ENCODE assay signal across 28 mouse cellular contexts in the genomic region with DNA sequence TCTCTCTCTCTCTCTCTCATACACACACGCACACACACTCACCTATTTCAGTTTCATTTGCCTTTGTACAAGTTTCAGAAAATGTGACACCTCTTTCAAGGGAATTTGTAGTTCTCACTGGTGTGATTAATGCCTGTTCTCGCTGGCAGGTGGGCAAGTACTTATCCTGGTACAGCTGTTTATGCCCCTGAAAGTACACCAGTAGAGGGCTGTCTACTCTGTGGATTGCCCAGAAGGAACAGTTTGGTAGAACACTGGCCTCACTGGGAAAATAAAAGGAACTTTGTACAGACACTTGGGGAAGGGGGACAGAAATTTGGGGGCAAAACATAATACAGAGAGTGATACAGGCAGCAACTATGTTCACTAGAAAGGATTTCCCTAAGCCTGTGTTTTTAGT. TPM values are rescaled to one million over a fixed set of nuclear protein-coding genes. Genes with fewer than 3 reads are reported as not detected.
A peak's percentile ranks its signal among the peaks of the same experiment; 100 is the strongest.
DNase-seq lines count a peak whose midpoint lies in the region; ATAC-seq and TF ChIP-seq lines count a peak whose summit lies in the region.
"Had no signal": no experiment of that assay in that cellular context is flagged by ENCODE, and none has a peak within 500 bp of the region (broad histone marks: within the 10 kb centered on the region; RNA-seq: fewer than 3 reads in every experiment).

No protein-coding gene starts in this region.

- TF ChIP-seq POLR2A in MEL (IDR thresholded peaks at IDR 0.05; ENCODE audit: control insufficient read depth in 1 of 2, insufficient read depth in 1 of 2, low read depth in 1 of 2, low read length in 2 of 2, poor library complexity in 1 of 2) = no peak

- TF ChIP-seq EP300 in liver, postnatal 0 days (IDR thresholded peaks at IDR 0.05; ENCODE audit: low read depth) = no peak
- no peak for TF ChIP-seq EP300 in MEL (IDR thresholded peaks at IDR 0.05; ENCODE audit: low read depth in 1 of 2, low read length in 2 of 2)

- H3K4me1 ChIP-seq in intestine, postnatal 0 days (replicated peaks; ENCODE audit: control insufficient read depth, insufficient read depth, low read length) = no peaks in the 10 kb centered on the region
- no peaks in the 10 kb centered on the region for H3K4me1 ChIP-seq in intestine, embryonic 15.5 days (replicated peaks)
- H3K4me1 ChIP-seq in liver, postnatal 0 days (ENCODE audit: insufficient read depth) = no peaks in the 10 kb centered on the region
- no peaks in the 10 kb centered on the region for H3K4me1 ChIP-seq in liver, embryonic 12.5 days
- no peaks in the 10 kb centered on the region for H3K4me1 ChIP-seq in MEL (ENCODE audit: control insufficient read depth in 1 of 2, insufficient read depth in 2 of 2, low read length in 2 of 2)
- H3K4me1 ChIP-seq: embryonic facial prominence, embryonic 10.5 days; heart, embryonic 15.5 days; hindbrain, embryonic 12.5 days; limb, embryonic 13.5 days; megakaryocyte, embryonic 14.5 days; midbrain, embryonic 15.5 days had no signal

- H3K4me3 ChIP-seq in intestine, postnatal 0 days (ENCODE audit: low read depth, low read length) = no peak overlapping the region
- H3K4me3 ChIP-seq in intestine, embryonic 15.5 days (replicated peaks) = no peak overlapping the region
- no peak overlapping the region for H3K4me3 ChIP-seq in liver, postnatal 0 days (ENCODE audit: low read depth, low read length)
- H3K4me3 ChIP-seq in liver, embryonic 12.5 days = no peak overlapping the region
- no peak overlapping the region for H3K4me3 ChIP-seq in MEL (ENCODE audit: control insufficient read depth in 1 of 2, insufficient read depth in 1 of 2, low read depth in 2 of 2, low read length in 2 of 2)
- H3K4me3 ChIP-seq: embryonic facial prominence, embryonic 10.5 days; heart, embryonic 15.5 days; hindbrain, embryonic 12.5 days; limb, embryonic 13.5 days; megakaryocyte, embryonic 14.5 days; midbrain, embryonic 15.5 days had no signal

- no peak overlapping the region for H3K9ac ChIP-seq in intestine, postnatal 0 days (ENCODE audit: low read depth, low read length)
- no peak overlapping the region for H3K9ac ChIP-seq in intestine, embryonic 15.5 days
- H3K9ac ChIP-seq in liver, postnatal 0 days (replicated peaks) = no peak overlapping the region
- no peak overlapping the region for H3K9ac ChIP-seq in liver, embryonic 12.5 days
- no peak overlapping the region for H3K9ac ChIP-seq in MEL (ENCODE audit: control insufficient read depth, low read depth, low read length, poor library complexity, severe bottlenecking)
- H3K9ac ChIP-seq: heart, embryonic 15.5 days; hindbrain, embryonic 12.5 days; limb, embryonic 13.5 days; liver, embryonic 14.5 days; midbrain, embryonic 15.5 days had no signal

- no peaks in the 10 kb centered on the region for H3K79me2 ChIP-seq in MEL (ENCODE audit: control insufficient read depth, insufficient read depth, low read length, poor library complexity)

- H3K27me3 ChIP-seq in intestine, postnatal 0 days (replicated peaks; ENCODE audit: control insufficient read depth, insufficient read depth, low read length) = no peaks in the 10 kb centered on the region
- H3K27me3 ChIP-seq in intestine, embryonic 15.5 days (replicated peaks) = no peaks in the 10 kb centered on the region
- no peaks in the 10 kb centered on the region for H3K27me3 ChIP-seq in liver, postnatal 0 days (ENCODE audit: insufficient read depth, low read length)
- no peaks in the 10 kb centered on the region for H3K27me3 ChIP-seq in liver, embryonic 12.5 days (replicated peaks)
- no peaks in the 10 kb centered on the region for H3K27me3 ChIP-seq in MEL (ENCODE audit: control insufficient read depth in 1 of 2, insufficient read depth in 2 of 2, low read length in 2 of 2)
- H3K27me3 ChIP-seq: heart, embryonic 15.5 days; hindbrain, embryonic 12.5 days; limb, embryonic 13.5 days; midbrain, embryonic 15.5 days had no signal

- ATAC-seq in intestine, postnatal 0 days = no peak
- ATAC-seq in intestine, embryonic 15.5 days = no peak
- ATAC-seq in liver, postnatal 0 days = no peak
- no peak for ATAC-seq in liver, embryonic 12.5 days
- ATAC-seq: midbrain, embryonic 15.5 days had no signal

- DNase-seq in liver, postnatal 0 days = no peak
- DNase-seq in MEL (ENCODE audit: low read depth, low spot score) (no peak), adipocyte (ENCODE audit: low spot score) (peak; percentile 2)
- no peak for DNase-seq in adrenal gland, adult 18-20 months (ENCODE audit: low spot score in 2 of 2)
- DNase-seq: cerebellum, adult 8-10 months; gastrocnemius, postnatal 14 days; kidney, postnatal 25 days; lung, postnatal 14 days; right cerebral cortex, adult 18-20 months; thymus, postnatal 25 days had no signal

- WGBS in intestine, postnatal 0 days = 22% methylated on average over 2 of the region's 2 CpGs
- 31% methylated on average over 2 of the region's 2 CpGs for WGBS in intestine, embryonic 15.5 days
- 35% methylated on average over 2 of the region's 2 CpGs for WGBS in liver, postnatal 0 days (ENCODE audit: insufficient replicate concordance)
- WGBS in liver, embryonic 12.5 days (ENCODE audit: insufficient replicate concordance) = 32% methylated on average over 2 of the region's 2 CpGs

- H3K36me3 ChIP-seq in intestine, postnatal 0 days (ENCODE audit: control insufficient read depth, insufficient read depth) = no peaks in the 10 kb centered on the region
- no peaks in the 10 kb centered on the region for H3K36me3 ChIP-seq in intestine, embryonic 15.5 days
- H3K36me3 ChIP-seq in liver, postnatal 0 days (replicated peaks; ENCODE audit: insufficient read depth, low read length) = no peaks in the 10 kb centered on the region
- H3K36me3 ChIP-seq in liver, embryonic 12.5 days = no peaks in the 10 kb centered on the region
- H3K36me3 ChIP-seq in MEL (ENCODE audit: control insufficient read depth in 1 of 2, insufficient read depth in 2 of 2, low read length in 2 of 2) = no peaks in the 10 kb centered on the region
- H3K36me3 ChIP-seq: embryonic facial prominence, embryonic 10.5 days; heart, embryonic 15.5 days; hindbrain, embryonic 12.5 days; limb, embryonic 13.5 days; midbrain, embryonic 15.5 days had no signal

- peak; percentile 6; the same call in 1 of the 2 replicates for TF ChIP-seq RAD21 in MEL (IDR thresholded peaks at IDR 0.05; ENCODE audit: low read depth, low read length)

- peak; percentile 29; the same call in 1 of the 2 replicates for TF ChIP-seq CTCF in intestine, postnatal 0 days (IDR thresholded peaks at IDR 0.05; ENCODE audit: low read depth)
- 0 out of 2 replicates have a peak, but pooled peaks have one; percentile 9 for TF ChIP-seq CTCF in liver, postnatal 0 days (IDR thresholded peaks at IDR 0.05; ENCODE audit: low read depth)
- peak in 1 of 3 experiments; percentile 7; a peak in 1 of 6 replicates for TF ChIP-seq CTCF in MEL (IDR thresholded peaks at IDR 0.05 in 2 of 3, conservative IDR thresholded peaks at IDR 0.05 in 1 of 3; ENCODE audit: control insufficient read depth in 1 of 3, insufficient read depth in 1 of 3, low read depth in 2 of 3, low read length in 3 of 3, poor library complexity in 1 of 3, severe bottlenecking in 1 of 3)

- H3K27ac ChIP-seq in intestine, postnatal 0 days (ENCODE audit: low read depth, low read length) = no peak overlapping the region
- H3K27ac ChIP-seq in intestine, embryonic 15.5 days = no peak overlapping the region
- H3K27ac ChIP-seq in liver, postnatal 0 days (ENCODE audit: low read depth) = no peak overlapping the region
- no peak overlapping the region for H3K27ac ChIP-seq in liver, embryonic 12.5 days
- H3K27ac ChIP-seq in MEL (ENCODE audit: control insufficient read depth, low read depth, low read length) = no peak overlapping the region
- H3K27ac ChIP-seq: embryonic facial prominence, embryonic 10.5 days; heart, embryonic 15.5 days; hindbrain, embryonic 12.5 days; limb, embryonic 13.5 days; liver, embryonic 14.5 days; midbrain, embryonic 15.5 days had no signal

- no peaks in the 10 kb centered on the region for H3K9me3 ChIP-seq in intestine, postnatal 0 days (ENCODE audit: control insufficient read depth)
- H3K9me3 ChIP-seq in intestine, embryonic 15.5 days = no peaks in the 10 kb centered on the region
- no peaks in the 10 kb centered on the region for H3K9me3 ChIP-seq in liver, postnatal 0 days (ENCODE audit: low read length)
- no peaks in the 10 kb centered on the region for H3K9me3 ChIP-seq in liver, embryonic 12.5 days (replicated peaks)
- no peaks in the 10 kb centered on the region for H3K9me3 ChIP-seq in MEL (replicated peaks; ENCODE audit: insufficient read depth, low read length)
- H3K9me3 ChIP-seq: embryonic facial prominence, embryonic 10.5 days; heart, embryonic 15.5 days; hindbrain, embryonic 12.5 days; limb, embryonic 13.5 days; megakaryocyte, embryonic 14.5 days; midbrain, embryonic 15.5 days had no signal

- H3K4me2 ChIP-seq in intestine, postnatal 0 days (replicated peaks; ENCODE audit: low read depth) = no peak overlapping the region
- no peak overlapping the region for H3K4me2 ChIP-seq in intestine, embryonic 15.5 days (replicated peaks)
- H3K4me2 ChIP-seq in liver, postnatal 0 days (ENCODE audit: low read depth, low read length) = no peak overlapping the region
- H3K4me2 ChIP-seq in liver, embryonic 12.5 days = no peak overlapping the region
- H3K4me2 ChIP-seq: heart, embryonic 15.5 days; hindbrain, embryonic 12.5 days; limb, embryonic 13.5 days; midbrain, embryonic 15.5 days had no signal

TF ChIP-seq in MEL, 35 proteins besides CTCF, POLR2A, EP300 and RAD21 (continues in another document):
- TF ChIP-seq UBTF (IDR thresholded peaks at IDR 0.05; ENCODE audit: borderline replicate concordance, insufficient read depth, low read depth, low read length) = no peak
- no peak for TF ChIP-seq BHLHE40 (IDR thresholded peaks at IDR 0.05; ENCODE audit: borderline replicate concordance, low read depth, low read length)

RNA-seq across cellular contexts. Expression of gene Tmem255a, which starts 7.4 kb away (rescaled TPM):
- polyA plus RNA-seq in intestine, postnatal 0 days (2015; fragmentation: Nextera tagmentation; extraction: Ambion mirVana) = 7.6 and 8.7 TPM in 2 replicates
- 25.5 and 30.6 TPM in 2 replicates for polyA plus RNA-seq in intestine, embryonic 15.5 days (2015; fragmentation: Nextera tagmentation; extraction: Ambion mirVana)
- polyA plus RNA-seq in liver, postnatal 0 days (2015; fragmentation: Nextera tagmentation; extraction: Ambion mirVana) = 2.4 and 2.7 TPM in 2 replicates
- polyA plus RNA-seq in liver, embryonic 12.5 days (2016; fragmentation: Nextera tagmentation; extraction: Ambion mirVana) = 4.3 and 4.9 TPM in 2 replicates
- total RNA-seq in MEL (2012; rRNA removed) = 0.10 and 0.15 TPM in 2 replicates
- polyA plus RNA-seq in MEL (2012; ENCODE audit: insufficient read depth in 1 of 2, insufficient read length in 2 of 2, low read depth in 1 of 2, low replicate concordance in 2 of 2, missing spikeins in 1 of 2) = not detected
- total RNA-seq in adrenal gland, adult 18-20 months (2021) = 10 to 100 TPM; 20.4 to 38.1 TPM

RNA-seq across cellular contexts. Expression of gene Atp1b4, which starts 56.4 kb away (rescaled TPM):
- polyA plus RNA-seq in intestine, postnatal 0 days (2015; fragmentation: Nextera tagmentation; extraction: Ambion mirVana) = not detected in 2 replicates
- 0.25 TPM in 1 of 2 replicates, not detected in the other for polyA plus RNA-seq in intestine, embryonic 15.5 days (2015; fragmentation: Nextera tagmentation; extraction: Ambion mirVana)
- 0.06 and 1.5 TPM in 2 replicates for polyA plus RNA-seq in liver, postnatal 0 days (2015; fragmentation: Nextera tagmentation; extraction: Ambion mirVana)
- not detected in 2 replicates for polyA plus RNA-seq in liver, embryonic 12.5 days (2016; fragmentation: Nextera tagmentation; extraction: Ambion mirVana)
- not detected in 2 replicates for total RNA-seq in MEL (2012; rRNA removed)
- not detected for polyA plus RNA-seq in MEL (2012; ENCODE audit: insufficient read depth in 1 of 2, insufficient read length in 2 of 2, low read depth in 1 of 2, low replicate concordance in 2 of 2, missing spikeins in 1 of 2)
- not detected for total RNA-seq in adrenal gland, adult 18-20 months (2021)
- total RNA-seq: ES-E14; heart, adult 18-20 months; layer of hippocampus, postnatal 10 days; left cerebral cortex, postnatal 14 days had no signal
- polyA plus RNA-seq: embryonic facial prominence, embryonic 10.5 days; forebrain, embryonic 11.5 days; frontal cortex, adult 2 months; intestine, embryonic 14.5 days; liver, embryonic 14.5 days; midbrain, embryonic 15.5 days; testis, adult 2 months had no signal
